Comparison of ENCODE assay signal across 8 mouse cellular contexts in the genomic region with DNA sequence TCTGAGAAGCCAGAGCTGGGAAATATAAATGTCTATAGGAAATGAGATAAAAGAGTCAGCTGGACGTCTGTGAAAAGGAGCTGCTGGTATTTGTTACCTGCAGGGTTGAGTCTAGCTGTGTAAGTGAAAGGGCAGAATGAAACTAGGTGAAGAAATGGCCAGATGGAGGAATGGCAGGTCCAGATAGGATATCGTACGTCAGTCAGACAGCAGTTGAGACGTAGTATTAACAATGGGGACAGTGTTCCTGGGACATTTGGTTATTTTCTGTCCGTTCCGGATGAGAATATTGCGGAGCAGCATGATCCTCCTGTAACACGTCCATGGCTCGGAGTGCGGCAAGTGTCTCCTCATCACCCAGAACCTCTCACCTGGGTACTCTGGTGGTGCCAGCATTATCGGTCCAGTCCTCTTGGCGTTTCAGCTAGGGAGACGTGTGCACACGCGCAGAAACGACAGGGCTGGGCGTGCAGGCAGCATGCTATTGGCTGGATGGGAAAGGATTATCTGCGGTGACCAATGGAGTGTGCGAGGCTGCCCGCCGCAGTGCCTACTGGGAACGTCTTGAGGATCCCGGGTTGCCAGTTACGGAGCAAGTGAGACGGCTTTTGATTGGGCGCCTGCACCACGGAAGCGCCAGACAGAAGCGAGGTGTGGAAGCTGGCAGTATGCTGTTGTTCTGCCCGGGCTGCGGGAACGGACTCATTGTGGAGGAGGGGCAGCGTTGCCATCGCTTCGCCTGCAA. TPM values are rescaled to one million over a fixed set of nuclear protein-coding genes. Genes with fewer than 3 reads are reported as not detected.
A peak's percentile ranks its signal among the peaks of the same experiment; 100 is the strongest.
DNase-seq lines count a peak whose midpoint lies in the region; ATAC-seq and TF ChIP-seq lines count a peak whose summit lies in the region.

A gene (plus strand): TSS at position 547 of the 745 bp plus-strand sequence.

- TF ChIP-seq CTCF in C2C12 (IDR thresholded peaks at IDR 0.05; ENCODE audit: control insufficient read depth, insufficient read depth, insufficient read length), result no peak
- TF ChIP-seq CTCF in brain, embryonic 14.5 days (IDR thresholded peaks at IDR 0.05; ENCODE audit: borderline replicate concordance, extremely low read depth, insufficient read depth, insufficient read length), result no peak
- no peak for TF ChIP-seq CTCF in liver, adult 2 months (IDR thresholded peaks at IDR 0.05; ENCODE audit: low read depth, low read length)

- H3K4me3 ChIP-seq in C2C12 (ENCODE audit: insufficient read depth, poor library complexity, severe bottlenecking), result peak within 1 kb of the TSS; percentile 92
- peak within 1 kb of the TSS; percentile 78 for H3K4me3 ChIP-seq in erythroblast, embryonic 14.5 days (replicated peaks)
- peak within 1 kb of the TSS; percentile 87 for H3K4me3 ChIP-seq in heart, embryonic 11.5 days (ENCODE audit: low read depth, low read length)
- H3K4me3 ChIP-seq in kidney, embryonic 16.5 days (ENCODE audit: low read length), result peak within 1 kb of the TSS; percentile 69
- peak within 1 kb of the TSS; percentile 81 for H3K4me3 ChIP-seq in liver, adult 2 months (ENCODE audit: insufficient read depth, low read depth, low read length)
- H3K4me3 ChIP-seq in myocyte, result peak within 1 kb of the TSS; percentile 74

- peak within 1 kb of the TSS; percentile 70 for H3K27ac ChIP-seq in heart, embryonic 11.5 days (ENCODE audit: low read depth, low read length)
- H3K27ac ChIP-seq in kidney, embryonic 16.5 days (ENCODE audit: low read length), result peak within 1 kb of the TSS; percentile 54; the same call in 1 of the 2 replicates
- H3K27ac ChIP-seq in liver, adult 2 months (replicated peaks; ENCODE audit: insufficient read depth, low read depth, low read length), result peak within 1 kb of the TSS; percentile 10; the same call in 1 of the 2 replicates

- peaks cover 24% of the 10 kb centered on the region for H3K36me3 ChIP-seq in C2C12 (ENCODE audit: control insufficient read depth, insufficient read depth)
- peaks cover 38% of the 10 kb centered on the region for H3K36me3 ChIP-seq in erythroblast, embryonic 14.5 days (ENCODE audit: control insufficient read depth)
- peaks cover 7% of the 10 kb centered on the region for H3K36me3 ChIP-seq in heart, embryonic 11.5 days (ENCODE audit: control insufficient read depth, insufficient read depth, low read length)
- H3K36me3 ChIP-seq in kidney, embryonic 16.5 days (ENCODE audit: insufficient read depth, low read length), result peaks cover 8% of the 10 kb centered on the region
- peaks cover 9% of the 10 kb centered on the region for H3K36me3 ChIP-seq in liver, adult 2 months (ENCODE audit: control insufficient read depth, insufficient read depth, low read length)
- H3K36me3 ChIP-seq in myocyte (ENCODE audit: control insufficient read depth, insufficient read depth), result peaks cover 5% of the 10 kb centered on the region
- H3K36me3 ChIP-seq in splenic B cell, adult 2 months (ENCODE audit: control insufficient read depth, insufficient read depth, low read length, poor library complexity, severe bottlenecking), result peaks cover 3% of the 10 kb centered on the region

- TF ChIP-seq POLR2A in brain, embryonic 14.5 days (IDR thresholded peaks at IDR 0.05; ENCODE audit: borderline replicate concordance, extremely low read depth, insufficient read depth, insufficient read length, poor library complexity, severe bottlenecking), result peak; percentile 70; the same call in 1 of the 2 replicates
- peak; percentile 30; the same call in 1 of the 2 replicates for TF ChIP-seq POLR2A in liver, adult 2 months (IDR thresholded peaks at IDR 0.05; ENCODE audit: extremely low read depth, insufficient read depth, low read length)
- peak; percentile 79 for TF ChIP-seq POLR2A in myocyte (IDR thresholded peaks at IDR 0.05; ENCODE audit: insufficient read length, low read depth)

- peak; percentile 100 for ATAC-seq in heart, embryonic 11.5 days (replicated peaks; ENCODE audit: insufficient number of reproducible peaks, low FRiP score, low TSS enrichment)
- ATAC-seq in kidney, embryonic 16.5 days (ENCODE audit: low FRiP score, low TSS enrichment), result peak; percentile 100

- peaks cover 28% of the 10 kb centered on the region for H3K79me2 ChIP-seq in C2C12 (ENCODE audit: control insufficient read depth, insufficient read depth)
- no peaks in the 10 kb centered on the region; the same call in 1 of the 2 replicates for H3K79me2 ChIP-seq in liver, adult 2 months (ENCODE audit: control insufficient read depth, insufficient read depth, low read length)
- H3K79me2 ChIP-seq in myocyte (ENCODE audit: control insufficient read depth, insufficient read depth), result peaks cover 13% of the 10 kb centered on the region

- H3K9me3 ChIP-seq in erythroblast, embryonic 14.5 days (ENCODE audit: control insufficient read depth, low read length), result no peaks in the 10 kb centered on the region
- no peaks in the 10 kb centered on the region for H3K9me3 ChIP-seq in heart, embryonic 11.5 days (replicated peaks; ENCODE audit: control insufficient read depth, low read length)
- no peaks in the 10 kb centered on the region for H3K9me3 ChIP-seq in kidney, embryonic 16.5 days (ENCODE audit: low read length)

- H3K79me3 ChIP-seq in C2C12 (ENCODE audit: low read depth), result peaks cover 16% of the 10 kb centered on the region

- DNase-seq in brain, embryonic 14.5 days (ENCODE audit: low read depth), result peak; percentile 100
- DNase-seq in liver, adult 2 months (ENCODE audit: extremely low read depth, low read depth, low spot score), result peak; percentile 95
- peak; percentile 95 for DNase-seq in splenic B cell, adult 2 months (ENCODE audit: low read depth, low spot score)

- no peaks in the 10 kb centered on the region for H3K27me3 ChIP-seq in C2C12 (ENCODE audit: control insufficient read depth, insufficient read depth, insufficient read length)
- H3K27me3 ChIP-seq in erythroblast, embryonic 14.5 days (ENCODE audit: control insufficient read depth), result no peaks in the 10 kb centered on the region
- no peaks in the 10 kb centered on the region for H3K27me3 ChIP-seq in heart, embryonic 11.5 days (ENCODE audit: control insufficient read depth, insufficient read depth, low read length)
- H3K27me3 ChIP-seq in kidney, embryonic 16.5 days (ENCODE audit: insufficient read depth, low read length), result no peaks in the 10 kb centered on the region
- no peaks in the 10 kb centered on the region for H3K27me3 ChIP-seq in liver, adult 2 months (ENCODE audit: control insufficient read depth, insufficient read depth, low read length)
- no peaks in the 10 kb centered on the region for H3K27me3 ChIP-seq in myocyte (ENCODE audit: control insufficient read depth, insufficient read depth, insufficient read length)
- no peaks in the 10 kb centered on the region for H3K27me3 ChIP-seq in splenic B cell, adult 2 months (ENCODE audit: control insufficient read depth, insufficient read depth, low read length, poor library complexity, severe bottlenecking)

- WGBS in heart, embryonic 11.5 days (ENCODE audit: insufficient replicate concordance), result under 1% methylated on average over 35 of the region's 35 CpGs
- WGBS in kidney, embryonic 16.5 days, result under 1% methylated on average over 35 of the region's 35 CpGs
- under 1% methylated on average over 35 of the region's 35 CpGs for WGBS in liver, adult 2 months

- peak within 1 kb of the TSS; percentile 71 for H3K4me2 ChIP-seq in heart, embryonic 11.5 days
- peak within 1 kb of the TSS; percentile 82 for H3K4me2 ChIP-seq in kidney, embryonic 16.5 days (replicated peaks; ENCODE audit: low read depth, low read length)
- H3K4me2 ChIP-seq in myocyte (ENCODE audit: low read depth), result peak within 1 kb of the TSS; percentile 86

- H3K9ac ChIP-seq in heart, embryonic 11.5 days (ENCODE audit: low read depth, low read length), result peak within 1 kb of the TSS; percentile 87
- H3K9ac ChIP-seq in kidney, embryonic 16.5 days (replicated peaks; ENCODE audit: low read length), result peak within 1 kb of the TSS; percentile 69
- H3K9ac ChIP-seq in liver, adult 2 months (ENCODE audit: low read depth, low read length), result peak within 1 kb of the TSS; percentile 68

- H3ac ChIP-seq in C2C12 (ENCODE audit: control insufficient read depth, insufficient read length, low read depth), result peak within 1 kb of the TSS; percentile 93
- peak within 1 kb of the TSS; percentile 69 for H3ac ChIP-seq in myocyte (ENCODE audit: control insufficient read depth, insufficient read length)

- H3K4me1 ChIP-seq in erythroblast, embryonic 14.5 days (ENCODE audit: control insufficient read depth), result peaks cover 29% of the 10 kb centered on the region
- H3K4me1 ChIP-seq in heart, embryonic 11.5 days (ENCODE audit: control insufficient read depth, insufficient read depth, low read length), result peaks cover 14% of the 10 kb centered on the region
- peaks cover 21% of the 10 kb centered on the region for H3K4me1 ChIP-seq in kidney, embryonic 16.5 days (ENCODE audit: insufficient read depth, low read length)
- H3K4me1 ChIP-seq in liver, adult 2 months (ENCODE audit: control insufficient read depth, insufficient read depth, low read length), result peaks cover 6% of the 10 kb centered on the region

TF ChIP-seq in C2C12, 6 proteins besides CTCF, POLR2A, EP300 and RAD21:
- TF ChIP-seq MYOD1 (IDR thresholded peaks at IDR 0.05; ENCODE audit: control insufficient read depth, insufficient read length, low read depth), result no peak
- peak; percentile 68 for TF ChIP-seq MAX (IDR thresholded peaks at IDR 0.05)

TF ChIP-seq in myocyte, 11 proteins besides CTCF, POLR2A, EP300 and RAD21:
- TF ChIP-seq E2F4 (IDR thresholded peaks at IDR 0.05; ENCODE audit: insufficient read depth) (peak; percentile 11), TCF3 (IDR thresholded peaks at IDR 0.05; ENCODE audit: insufficient read length, low read depth) (no peak), POLR2AphosphoS2 (IDR thresholded peaks at IDR 0.05; ENCODE audit: insufficient read length, low read depth) (peak; percentile 74), SRF (IDR thresholded peaks at IDR 0.05; ENCODE audit: control insufficient read depth, insufficient read length, low read depth) (peak; percentile 56)

RNA-seq across cellular contexts. Expression of the gene that starts here (rescaled TPM):
- polyA plus RNA-seq in C2C12 (2012; fragmentation: generic; extraction: Trizol) (21.0 TPM), myocyte (2012; fragmentation: generic; extraction: Trizol) (12.3 TPM)
- polyA plus RNA-seq in brain, embryonic 14.5 days (2012; rRNA removed), result 54.1 and 58.0 TPM in 2 replicates
- polyA plus RNA-seq in erythroblast, embryonic 14.5 days (2012), result 0.13 and 0.36 TPM in 2 replicates
- polyA plus RNA-seq in heart, embryonic 11.5 days (2014; fragmentation: Nextera tagmentation; extraction: Ambion mirVana), result 54.0 and 62.5 TPM in 2 replicates
- polyA plus RNA-seq in kidney, embryonic 16.5 days (2015; fragmentation: Nextera tagmentation; extraction: Ambion mirVana), result 70.4 and 71.5 TPM in 2 replicates
- 11.7 and 14.0 TPM in 2 replicates for total RNA-seq in liver, adult 2 months (2014; rRNA removed)
- polyA plus RNA-seq in liver, adult 2 months (2012; rRNA removed), result 2.9 and 3.8 TPM in 2 replicates

Comparison
In these comparisons a context has a peak if more than half of its experiments do, and no peak if none do; other contexts are left out.
1. Peak in every context shown above with its lines: DNase-seq, ATAC-seq, H3K4me3 ChIP-seq and H3K27ac ChIP-seq.
2. H3K27ac ChIP-seq: peak in every context shown above with its lines; median percentile 70 in heart, embryonic 11.5 days; 54 in kidney, embryonic 16.5 days; 10 in liver, adult 2 months.